ENCODE assay signal across 17 mouse cellular contexts in genomic region chr19:25415448-25415847, GRCm38 (mm10).
A peak's percentile ranks its signal among the peaks of the same experiment; 100 is the strongest.
DNase-seq lines count a peak whose midpoint lies in the region; ATAC-seq and TF ChIP-seq lines count a peak whose summit lies in the region.
"Had no signal": no experiment of that assay in that cellular context is flagged by ENCODE, and none has a peak within 500 bp of the region (broad histone marks: within the 10 kb centered on the region; RNA-seq: fewer than 3 reads in every experiment).

No protein-coding gene starts in this region.

- no peak for ATAC-seq in heart, embryonic 13.5 days (ENCODE audit: extremely low read depth, insufficient number of reproducible peaks, low FRiP score, low TSS enrichment)
- ATAC-seq in lung, embryonic 16.5 days (ENCODE audit: low read depth), result no peak
- no peak for ATAC-seq in limb, embryonic 13.5 days (ENCODE audit: low FRiP score, low read depth)
- ATAC-seq: forebrain, embryonic 16.5 days; liver, embryonic 12.5 days had no signal

- 51% methylated on average over 5 of the region's 5 CpGs for WGBS in heart, embryonic 13.5 days
- 39% methylated on average over 5 of the region's 5 CpGs for WGBS in lung, embryonic 16.5 days
- WGBS in limb, embryonic 13.5 days, result 21% methylated on average over 5 of the region's 5 CpGs

- H3K9me3 ChIP-seq in heart, embryonic 13.5 days, result no peaks in the 10 kb centered on the region
- no peaks in the 10 kb centered on the region for H3K9me3 ChIP-seq in lung, embryonic 16.5 days (ENCODE audit: control insufficient read depth, low read length)
- peaks cover 4% of the 10 kb centered on the region; the same call in 1 of the 2 replicates for H3K9me3 ChIP-seq in limb, embryonic 13.5 days
- H3K9me3 ChIP-seq: kidney, embryonic 15.5 days; liver, embryonic 12.5 days had no signal

- H3K4me2 ChIP-seq in heart, embryonic 13.5 days, result peak overlapping the region; percentile 49
- H3K4me2 ChIP-seq in lung, embryonic 16.5 days (ENCODE audit: low read depth, low read length), result no peak overlapping the region
- H3K4me2 ChIP-seq in limb, embryonic 13.5 days (replicated peaks), result peak overlapping the region; percentile 47
- H3K4me2 ChIP-seq: kidney, embryonic 15.5 days; liver, embryonic 12.5 days; midbrain, embryonic 11.5 days had no signal

- peaks cover 84% of the 10 kb centered on the region for H3K4me1 ChIP-seq in heart, embryonic 13.5 days
- H3K4me1 ChIP-seq in lung, embryonic 16.5 days (replicated peaks; ENCODE audit: control insufficient read depth, insufficient read depth, low read length), result peaks cover 25% of the 10 kb centered on the region
- H3K4me1 ChIP-seq in limb, embryonic 13.5 days, result peaks cover 71% of the 10 kb centered on the region
- H3K4me1 ChIP-seq: liver, embryonic 12.5 days had no signal

- peak overlapping the region; percentile 67 for H3K27ac ChIP-seq in heart, embryonic 13.5 days (replicated peaks)
- peak overlapping the region; percentile 71; the same call in 1 of the 2 replicates for H3K27ac ChIP-seq in lung, embryonic 16.5 days (ENCODE audit: low read length)
- H3K27ac ChIP-seq in limb, embryonic 13.5 days, result peak overlapping the region; percentile 73
- no peak overlapping the region for H3K27ac ChIP-seq in layer of hippocampus, adult 2 months
- H3K27ac ChIP-seq: kidney, embryonic 15.5 days; left cerebral cortex, adult 2 months; liver, embryonic 12.5 days had no signal

- DNase-seq in heart, adult 11 months, result no peak
- no peak for DNase-seq in lung, postnatal 4 days
- DNase-seq in layer of hippocampus, adult 2 months (ENCODE audit: low spot score in 2 of 2), result no peak
- DNase-seq in neural tube, embryonic 10.5 days (ENCODE audit: extremely low spot score, low spot score), result no peak
- DNase-seq in adrenal gland, adult 18-20 months (ENCODE audit: low spot score in 2 of 2), result no peak
- DNase-seq: adrenal gland, adult 8-10 months; cerebellum, adult 8-10 months; gastrocnemius, postnatal 10 days; lung, postnatal 36 days had no signal

- no peaks in the 10 kb centered on the region for H3K27me3 ChIP-seq in heart, embryonic 13.5 days (replicated peaks)
- H3K27me3 ChIP-seq in lung, embryonic 16.5 days (ENCODE audit: control insufficient read depth, insufficient read depth, low read depth, low read length), result no peaks in the 10 kb centered on the region
- H3K27me3 ChIP-seq in limb, embryonic 13.5 days, result no peaks in the 10 kb centered on the region
- H3K27me3 ChIP-seq: kidney, embryonic 15.5 days had no signal

- H3K36me3 ChIP-seq in heart, embryonic 13.5 days, result peaks cover 77% of the 10 kb centered on the region
- peaks cover 6% of the 10 kb centered on the region for H3K36me3 ChIP-seq in lung, embryonic 16.5 days (ENCODE audit: control insufficient read depth, insufficient read depth, low read length)
- peaks cover 43% of the 10 kb centered on the region for H3K36me3 ChIP-seq in limb, embryonic 13.5 days

- peak overlapping the region; percentile 59 for H3K9ac ChIP-seq in heart, embryonic 13.5 days
- no peak overlapping the region for H3K9ac ChIP-seq in lung, embryonic 16.5 days (ENCODE audit: low read length)
- H3K9ac ChIP-seq in limb, embryonic 13.5 days, result no peak overlapping the region; the same call in 1 of the 2 replicates
- H3K9ac ChIP-seq: kidney, embryonic 15.5 days; liver, embryonic 12.5 days had no signal

- no peak overlapping the region for H3K4me3 ChIP-seq in heart, embryonic 13.5 days
- H3K4me3 ChIP-seq in lung, embryonic 16.5 days (ENCODE audit: low read length), result no peak overlapping the region
- H3K4me3 ChIP-seq in limb, embryonic 13.5 days, result 0 out of 2 replicates have a peak overlapping the region, but pooled peaks have one; percentile 15
- no peak overlapping the region for H3K4me3 ChIP-seq in layer of hippocampus, adult 2 months
- H3K4me3 ChIP-seq: kidney, embryonic 15.5 days; left cerebral cortex, adult 2 months; liver, embryonic 12.5 days had no signal

- TF ChIP-seq CTCF in layer of hippocampus, adult 2 months (conservative IDR thresholded peaks at IDR 0.05), result no peak
